Mouse (Mus musculus): ENCODE measurements around the gene Pex3. TPM values are rescaled to one million over a fixed set of nuclear protein-coding genes. Genes with fewer than 3 reads are reported as not detected.

The Pex3 gene
- polyA plus RNA-seq, 1 experiment from 2014 or later, result 18.9 TPM

DNA sequence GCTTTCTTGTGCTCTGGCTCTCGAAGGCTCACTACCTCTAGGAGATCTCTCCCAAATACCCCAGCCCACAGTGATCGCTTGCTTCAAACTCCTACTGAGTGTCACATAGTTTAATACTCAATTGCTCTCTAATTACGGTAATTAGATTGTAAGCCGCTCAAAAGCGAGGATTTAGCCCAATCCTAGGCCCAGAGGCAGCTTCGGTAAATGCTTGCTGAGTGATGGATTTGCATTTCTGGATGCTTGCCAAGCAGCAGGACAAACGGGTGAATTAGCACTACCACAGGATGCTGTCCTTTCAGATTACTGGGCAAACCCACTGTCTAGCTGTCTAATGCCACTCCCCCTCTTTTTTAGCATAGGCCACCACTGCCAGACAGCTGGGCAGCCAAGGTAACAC, 16.9 kb upstream of the Pex3 start:
- H3K27me3 ChIP-seq (ENCODE audit: low read depth, poor library complexity, severe bottlenecking), result peaks cover 52% of the 10 kb centered on the region
- no peaks in the 10 kb centered on the region for H3K36me3 ChIP-seq
- DNase-seq (ENCODE audit: low spot score), result no peak
- no peak overlapping the region for H3K27ac ChIP-seq (replicated peaks)
- H3K9me3 ChIP-seq (replicated peaks), result no peaks in the 10 kb centered on the region
- peaks cover 18% of the 10 kb centered on the region for H3K4me1 ChIP-seq
- WGBS, result 65% methylated on average over 7 of the region's 7 CpGs
- no peak overlapping the region for H3K4me3 ChIP-seq

DNA sequence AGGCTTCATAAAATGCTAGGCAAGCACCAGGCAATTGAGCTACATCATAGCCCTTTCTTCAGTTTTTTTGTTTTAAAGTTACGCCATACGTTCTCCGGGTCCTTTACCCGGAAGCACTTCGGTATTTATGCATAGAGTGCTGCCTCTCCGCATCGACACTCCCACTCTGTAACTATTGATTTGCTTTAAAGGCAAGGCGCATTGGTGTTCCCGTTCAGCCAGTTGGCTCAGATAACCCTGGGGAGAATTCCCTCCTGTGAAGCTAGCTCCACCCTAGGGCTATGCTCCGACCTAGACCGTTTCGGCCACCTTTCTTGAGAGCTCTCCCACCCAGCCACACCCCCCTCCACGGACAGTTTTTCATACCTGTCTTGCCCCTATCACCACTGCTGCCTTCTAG, 13.5 kb upstream of the Pex3 start:
- Histone ChIP-seq H3K4me1 (peaks cover 20% of the 10 kb centered on the region), H3K36me3 (peaks cover 25% of the 10 kb centered on the region)
- 65% methylated on average over 13 of the region's 13 CpGs for WGBS

DNA sequence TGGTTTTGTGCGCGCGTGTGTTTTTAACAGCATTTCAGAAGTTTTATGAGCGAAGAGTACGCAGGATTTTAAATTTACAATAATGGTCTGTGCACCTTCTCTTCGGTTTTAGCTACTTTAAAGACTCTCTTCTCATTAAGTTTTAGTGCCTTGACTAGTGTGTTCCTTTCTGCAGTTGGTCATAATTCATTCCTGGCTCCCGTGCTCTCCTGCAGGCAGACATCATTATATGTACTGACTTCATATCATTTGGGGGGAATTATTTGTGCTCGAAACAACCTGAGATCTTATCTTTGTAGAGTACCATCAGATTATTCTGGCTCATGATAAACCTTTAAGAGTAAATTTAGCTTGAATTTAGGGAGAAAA, 12.1 kb upstream of the Pex3 start:
- 64% methylated on average over 8 of the region's 8 CpGs for WGBS
- peaks cover 37% of the 10 kb centered on the region for H3K27me3 ChIP-seq (ENCODE audit: low read depth, poor library complexity, severe bottlenecking)
- H3K4me3 ChIP-seq, result peak overlapping the region; percentile 33; the same call in 1 of the 2 replicates
- no peaks in the 10 kb centered on the region for H3K9me3 ChIP-seq (replicated peaks)
- DNase-seq (ENCODE audit: low spot score), result no peak
- no peak overlapping the region for H3K27ac ChIP-seq (replicated peaks)
- peaks cover 36% of the 10 kb centered on the region for H3K36me3 ChIP-seq
- peaks cover 6% of the 10 kb centered on the region; the same call in 1 of the 2 replicates for H3K4me1 ChIP-seq

More for the DNA sequence above, 13.5 kb upstream of the Pex3 start:
- H3K9me3 ChIP-seq (replicated peaks), result no peaks in the 10 kb centered on the region
- no peak overlapping the region for H3K4me3 ChIP-seq
- no peak overlapping the region for H3K27ac ChIP-seq (replicated peaks)
- DNase-seq (ENCODE audit: low spot score), result no peak
- peaks cover 38% of the 10 kb centered on the region for H3K27me3 ChIP-seq (ENCODE audit: low read depth, poor library complexity, severe bottlenecking)

DNA sequence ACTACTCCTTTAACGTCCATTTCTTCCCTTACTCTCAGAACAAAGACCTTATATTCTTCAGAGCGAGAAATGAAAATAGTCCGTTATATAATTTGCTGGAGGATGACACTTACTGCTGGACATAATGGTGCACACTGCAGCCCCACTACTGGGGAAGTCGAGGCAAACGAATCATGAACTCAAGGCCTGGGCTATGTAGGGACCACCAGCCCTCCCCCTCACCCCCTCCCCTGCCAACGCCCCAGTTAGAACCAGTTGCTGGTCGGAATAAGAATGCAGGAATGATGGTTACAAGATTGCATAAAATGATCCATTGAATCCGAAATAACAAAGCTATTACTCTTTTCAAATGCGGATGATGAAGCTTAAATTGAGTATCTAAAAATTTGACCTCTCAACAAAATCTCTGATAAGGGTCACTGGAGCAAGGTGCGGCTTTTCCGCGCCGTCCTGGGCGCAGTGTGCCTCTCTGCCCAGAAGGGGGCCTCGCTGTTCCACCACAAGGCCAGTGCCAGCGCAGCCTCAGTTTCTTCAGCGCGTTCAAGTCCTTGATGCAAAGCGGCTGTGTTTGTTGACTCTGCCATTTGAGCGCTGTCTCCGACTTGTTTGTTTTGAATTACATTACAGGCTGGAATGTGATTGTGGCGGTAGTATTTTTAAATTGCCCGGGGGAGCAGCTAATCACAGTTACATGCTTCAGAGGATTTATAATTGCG, 11.6 kb upstream of the Pex3 start:
- peaks cover 3% of the 10 kb centered on the region; the same call in 1 of the 2 replicates for H3K4me1 ChIP-seq
- H3K4me3 ChIP-seq, result peak overlapping the region; percentile 33; the same call in 1 of the 2 replicates
- H3K27ac ChIP-seq (replicated peaks), result no peak overlapping the region
- H3K36me3 ChIP-seq, result peaks cover 37% of the 10 kb centered on the region
- DNase-seq (ENCODE audit: low spot score), result peak; percentile 75
- 28% methylated on average over 24 of the region's 24 CpGs for WGBS
- H3K9me3 ChIP-seq (replicated peaks), result no peaks in the 10 kb centered on the region
- peaks cover 32% of the 10 kb centered on the region for H3K27me3 ChIP-seq (ENCODE audit: low read depth, poor library complexity, severe bottlenecking)

DNA sequence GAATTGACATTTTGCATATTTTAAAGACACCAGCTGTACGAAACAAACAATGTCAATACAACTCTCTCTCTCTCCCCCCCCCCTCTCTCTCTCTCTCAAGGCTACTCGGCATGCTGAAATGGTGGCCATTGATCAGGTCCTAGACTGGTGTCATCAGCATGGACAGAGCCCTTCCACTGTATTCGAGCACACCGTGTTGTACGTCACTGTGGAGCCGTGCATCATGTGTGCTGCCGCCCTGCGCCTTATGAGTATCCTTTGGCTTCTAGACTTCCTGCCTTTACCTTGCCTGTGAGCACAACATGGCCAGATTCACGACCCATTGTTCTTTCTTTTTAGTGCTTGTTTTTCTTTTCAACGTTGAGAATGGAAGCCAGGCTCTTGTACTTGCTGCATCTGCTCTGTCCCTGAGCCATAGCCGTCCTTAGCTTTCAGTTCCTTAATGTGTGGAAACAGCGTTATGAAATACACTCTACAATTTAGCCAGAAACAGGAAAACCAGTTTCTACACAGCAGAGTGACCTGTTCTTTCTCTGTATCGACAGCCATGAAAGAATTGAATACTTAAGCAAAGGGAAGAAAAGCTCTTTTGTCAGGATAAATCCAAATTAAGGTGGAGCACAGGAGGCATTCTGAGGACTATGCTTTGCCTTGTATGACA, 7.2 kb upstream of the Pex3 start:
- 92% methylated on average over 13 of the region's 13 CpGs for WGBS
- Histone ChIP-seq H3K9me3 (replicated peaks) (no peaks in the 10 kb centered on the region), H3K27ac (replicated peaks) (no peak overlapping the region), H3K4me1 (peaks cover 3% of the 10 kb centered on the region; the same call in 1 of the 2 replicates), H3K27me3 (ENCODE audit: low read depth, poor library complexity, severe bottlenecking) (no peaks in the 10 kb centered on the region), H3K4me3 (no peak overlapping the region), H3K36me3 (peaks cover 40% of the 10 kb centered on the region)
- DNase-seq (ENCODE audit: low spot score), result no peak

DNA sequence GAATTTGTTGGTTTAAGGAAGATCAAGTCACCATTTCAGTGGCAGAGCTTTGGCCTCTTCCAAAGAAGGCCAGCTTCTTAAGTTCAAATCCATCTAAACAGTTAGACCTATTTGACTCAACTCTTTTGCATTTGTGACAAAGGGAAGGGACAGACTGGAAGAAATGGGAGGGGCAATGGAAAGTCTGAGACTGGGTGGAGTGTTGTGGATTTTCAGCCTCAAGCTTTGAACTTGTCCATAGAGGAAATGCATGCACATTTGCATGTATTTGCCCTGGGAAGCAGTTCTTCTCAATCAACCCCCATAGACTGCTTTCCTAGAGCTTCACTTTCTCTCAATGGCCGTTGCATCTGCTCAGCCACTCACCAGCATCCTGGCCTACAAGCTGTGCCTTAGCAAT, 1.4 kb upstream of the Pex3 start:
- no peak for DNase-seq (ENCODE audit: low spot score)
- 89% methylated on average over 1 of the region's 1 CpGs for WGBS
- Histone ChIP-seq H3K27me3 (ENCODE audit: low read depth, poor library complexity, severe bottlenecking) (no peaks in the 10 kb centered on the region), H3K36me3 (0 out of 2 replicates have a peak, but pooled peaks cover 3% of the 10 kb centered on the region), H3K27ac (replicated peaks) (no peak overlapping the region), H3K4me1 (peaks cover 15% of the 10 kb centered on the region), H3K9me3 (replicated peaks) (no peaks in the 10 kb centered on the region), H3K4me3 (no peak overlapping the region)

DNA sequence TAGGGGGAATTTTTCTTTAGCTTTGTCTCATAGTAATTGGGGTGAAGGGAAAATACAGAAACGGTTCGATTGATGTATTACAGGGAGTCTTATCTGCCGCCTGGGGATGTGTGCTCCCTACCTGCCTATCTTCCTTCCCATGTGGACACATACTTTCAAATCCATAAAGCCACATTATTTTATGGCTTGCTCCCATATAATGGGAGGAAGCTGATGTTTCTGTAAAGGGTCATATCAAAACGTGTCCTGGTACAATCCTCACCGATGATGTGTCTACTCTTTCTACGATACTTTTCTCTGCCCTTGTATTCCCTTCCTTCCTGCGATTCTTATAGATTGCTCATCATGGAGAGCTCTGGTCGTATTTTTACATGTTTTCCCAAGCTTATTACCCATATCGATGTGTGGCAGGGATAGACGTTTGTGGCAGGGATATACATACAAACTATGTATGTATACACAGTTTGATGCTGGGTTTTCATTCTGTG, 600 bp upstream of the Pex3 start:
- Histone ChIP-seq H3K27ac (replicated peaks) (peak overlapping the region; percentile 87), H3K4me1 (peaks cover 15% of the 10 kb centered on the region), H3K9me3 (replicated peaks) (no peaks in the 10 kb centered on the region), H3K36me3 (0 out of 2 replicates have a peak, but pooled peaks cover 3% of the 10 kb centered on the region), H3K4me3 (peak overlapping the region; percentile 76), H3K27me3 (ENCODE audit: low read depth, poor library complexity, severe bottlenecking) (no peaks in the 10 kb centered on the region)
- WGBS, result 34% methylated on average over 10 of the region's 10 CpGs
- no peak for DNase-seq (ENCODE audit: low spot score)

DNA sequence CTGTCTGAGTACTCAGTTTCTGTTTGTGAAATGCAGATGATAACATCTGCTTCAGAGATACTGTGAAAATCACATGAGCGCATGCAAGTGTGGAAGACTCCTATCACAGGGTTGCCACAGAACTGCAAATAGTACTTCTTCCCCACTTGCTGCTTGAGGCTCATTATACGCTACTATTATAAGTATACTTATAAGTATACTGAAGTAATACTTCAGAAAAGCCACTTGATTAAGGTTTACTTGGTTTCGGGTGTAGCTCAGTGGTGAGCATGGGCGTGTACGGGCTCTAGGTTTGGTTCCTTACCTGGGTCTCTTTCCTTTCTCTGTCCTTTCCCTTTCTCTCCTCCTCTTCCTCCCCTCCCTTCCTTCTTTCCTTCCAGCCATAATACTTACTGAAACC, 11.2 kb downstream of the Pex3 start:
- H3K36me3 ChIP-seq, result peaks cover 8% of the 10 kb centered on the region
- no peaks in the 10 kb centered on the region for H3K4me1 ChIP-seq
- no peak for DNase-seq (ENCODE audit: low spot score)
- H3K9me3 ChIP-seq (replicated peaks), result no peaks in the 10 kb centered on the region
- H3K27ac ChIP-seq (replicated peaks), result no peak overlapping the region
- H3K27me3 ChIP-seq (ENCODE audit: low read depth, poor library complexity, severe bottlenecking), result no peaks in the 10 kb centered on the region
- no peak overlapping the region for H3K4me3 ChIP-seq
- WGBS, result 96% methylated on average over 5 of the region's 5 CpGs

DNA sequence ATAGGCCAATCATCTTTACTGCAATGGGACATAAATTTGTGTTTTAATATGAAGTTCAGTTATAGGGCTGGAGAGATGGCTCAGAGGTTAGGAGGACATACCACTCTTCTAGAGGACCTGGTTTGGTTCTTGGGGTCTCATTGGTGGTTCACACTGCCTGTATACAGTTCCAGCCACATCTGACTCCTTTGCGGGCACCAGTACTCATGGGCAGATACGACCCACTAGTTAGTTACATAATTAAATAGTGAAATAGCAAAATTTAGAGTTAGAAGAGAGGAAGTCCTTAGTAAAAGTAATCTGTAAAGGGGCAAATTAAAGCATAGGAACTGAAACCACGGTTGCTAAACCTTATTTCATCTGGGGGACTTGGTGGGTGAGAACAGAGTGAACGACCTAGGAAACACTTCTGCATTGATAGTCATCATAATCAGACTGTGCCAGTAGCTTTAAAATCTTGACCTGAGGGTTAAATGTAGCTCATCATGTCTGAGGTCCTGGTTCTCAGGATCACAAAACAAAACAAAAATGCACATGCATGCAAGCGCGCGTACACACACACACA, 13.1 kb downstream of the Pex3 start:
- Histone ChIP-seq H3K9me3 (replicated peaks) (no peaks in the 10 kb centered on the region), H3K36me3 (peaks cover 16% of the 10 kb centered on the region), H3K4me3 (no peak overlapping the region), H3K27ac (replicated peaks) (no peak overlapping the region), H3K4me1 (no peaks in the 10 kb centered on the region), H3K27me3 (ENCODE audit: low read depth, poor library complexity, severe bottlenecking) (no peaks in the 10 kb centered on the region)
- 89% methylated on average over 7 of the region's 7 CpGs for WGBS
- DNase-seq (ENCODE audit: low spot score), result no peak

DNA sequence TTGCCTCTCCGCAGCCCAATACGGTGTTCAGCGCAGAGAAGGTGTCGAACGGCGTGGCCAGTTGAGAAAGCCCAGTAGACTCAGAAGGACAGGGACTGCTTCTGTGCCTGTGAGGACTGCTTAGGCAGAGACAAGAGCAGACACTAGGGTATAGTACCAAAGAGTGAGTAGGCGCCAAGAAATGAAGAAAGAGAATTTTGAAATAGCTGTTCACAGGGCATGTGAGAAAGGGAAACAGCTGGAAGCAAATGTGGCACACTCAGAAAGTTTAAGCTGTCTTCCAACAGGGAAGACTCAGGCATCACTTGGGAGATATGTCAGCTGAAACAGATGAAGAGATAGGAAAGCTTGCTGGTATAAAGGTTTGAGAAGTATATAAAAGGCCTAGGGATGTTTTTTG, 16.2 kb downstream of the Pex3 start:
- H3K4me1 ChIP-seq, result no peaks in the 10 kb centered on the region
- H3K4me3 ChIP-seq, result no peak overlapping the region
- WGBS, result 96% methylated on average over 7 of the region's 7 CpGs
- no peak overlapping the region for H3K27ac ChIP-seq (replicated peaks)
- no peaks in the 10 kb centered on the region for H3K9me3 ChIP-seq (replicated peaks)
- peaks cover 41% of the 10 kb centered on the region for H3K36me3 ChIP-seq
- no peak for DNase-seq (ENCODE audit: low spot score)
- H3K27me3 ChIP-seq (ENCODE audit: low read depth, poor library complexity, severe bottlenecking), result no peaks in the 10 kb centered on the region

DNA sequence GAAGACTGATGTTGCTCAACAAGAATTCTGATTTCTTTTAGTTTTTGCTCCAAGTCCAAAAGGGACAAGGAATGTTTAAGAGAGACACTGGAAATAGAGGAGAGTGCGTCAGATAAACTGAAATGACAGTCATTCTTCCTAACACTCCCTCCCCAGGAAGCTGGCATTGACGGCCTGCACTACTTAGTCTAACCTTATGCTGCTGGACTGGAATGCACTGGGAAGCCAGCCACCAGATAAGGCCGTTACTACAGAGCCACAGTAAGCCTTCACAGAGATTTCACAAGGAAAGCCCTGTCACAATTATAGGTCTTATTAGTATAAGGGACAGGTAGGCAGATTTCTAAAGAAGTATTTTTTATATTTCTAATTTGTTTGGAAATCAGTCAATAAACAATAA, 18.2 kb downstream of the Pex3 start:
- no peak for DNase-seq (ENCODE audit: low spot score)
- Histone ChIP-seq H3K27ac (replicated peaks) (no peak overlapping the region), H3K36me3 (peaks cover 56% of the 10 kb centered on the region), H3K4me3 (no peak overlapping the region), H3K9me3 (replicated peaks) (no peaks in the 10 kb centered on the region), H3K4me1 (no peaks in the 10 kb centered on the region), H3K27me3 (ENCODE audit: low read depth, poor library complexity, severe bottlenecking) (no peaks in the 10 kb centered on the region)
- 90% methylated on average over 3 of the region's 3 CpGs for WGBS

DNA sequence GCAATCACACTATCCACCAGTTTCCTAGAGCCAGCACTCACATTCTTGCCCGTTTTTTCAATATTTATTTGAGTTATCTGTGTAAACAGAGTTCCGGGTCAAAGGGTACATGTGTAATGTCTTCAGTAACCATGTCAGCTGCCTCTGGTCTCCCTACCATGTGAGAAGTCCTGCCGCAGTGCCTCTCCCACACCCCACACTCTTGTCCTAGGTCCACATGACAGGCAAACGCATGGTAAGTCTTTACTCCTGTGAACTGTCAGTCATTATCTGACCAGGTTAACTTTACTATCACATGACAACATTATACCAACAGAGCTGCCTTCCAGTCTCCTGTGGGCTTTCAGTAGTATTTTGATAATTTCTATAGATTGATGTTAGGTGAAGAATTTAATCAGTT, 24.8 kb downstream of the Pex3 start:
- H3K4me3 ChIP-seq, result no peak overlapping the region
- WGBS, result 91% methylated on average over 4 of the region's 4 CpGs
- peaks cover 45% of the 10 kb centered on the region for H3K36me3 ChIP-seq
- DNase-seq (ENCODE audit: low spot score), result no peak
- no peak overlapping the region for H3K27ac ChIP-seq (replicated peaks)
- H3K4me1 ChIP-seq, result no peaks in the 10 kb centered on the region
- H3K9me3 ChIP-seq (replicated peaks), result no peaks in the 10 kb centered on the region
- H3K27me3 ChIP-seq (ENCODE audit: low read depth, poor library complexity, severe bottlenecking), result no peaks in the 10 kb centered on the region

DNA sequence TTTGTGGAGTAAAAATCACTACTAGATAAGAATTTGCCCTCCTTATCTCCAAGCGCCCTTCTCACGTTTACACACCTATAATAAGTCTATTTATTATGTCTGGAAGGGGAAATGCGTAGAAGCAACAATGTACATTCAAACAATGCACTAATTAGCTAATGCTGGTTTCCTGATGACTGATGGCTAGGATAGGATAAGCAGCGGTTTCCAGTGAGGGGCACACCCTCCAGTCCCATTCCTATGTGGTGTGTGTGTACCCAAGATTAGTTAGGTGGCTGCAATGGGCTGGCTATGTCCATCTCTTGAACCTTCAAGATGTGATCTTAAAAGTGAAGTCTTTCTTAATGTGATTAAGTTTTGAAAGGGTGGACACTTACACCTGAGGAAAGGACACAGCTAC, 31.1 kb downstream of the Pex3 start:
- no peaks in the 10 kb centered on the region for H3K4me1 ChIP-seq
- no peaks in the 10 kb centered on the region for H3K9me3 ChIP-seq (replicated peaks)
- H3K4me3 ChIP-seq, result no peak overlapping the region
- WGBS, result 84% methylated on average over 4 of the region's 4 CpGs
- H3K27ac ChIP-seq (replicated peaks), result no peak overlapping the region
- peaks cover 5% of the 10 kb centered on the region for H3K36me3 ChIP-seq
- no peak for DNase-seq (ENCODE audit: low spot score)
- H3K27me3 ChIP-seq (ENCODE audit: low read depth, poor library complexity, severe bottlenecking), result no peaks in the 10 kb centered on the region

All from midbrain, embryonic 10.5 days (tissue).